Mouse (Mus musculus) embryo, embryonic 9.5 days (tissue): ENCODE measurements around the gene Zzz3.

Source experiments
- DNase-seq: peaks from one replicate; pipeline ENCODE4 v3.0.0-alpha.2; 2017; ENCODE audit errors: extremely low spot score

The Zzz3 gene

DNA sequence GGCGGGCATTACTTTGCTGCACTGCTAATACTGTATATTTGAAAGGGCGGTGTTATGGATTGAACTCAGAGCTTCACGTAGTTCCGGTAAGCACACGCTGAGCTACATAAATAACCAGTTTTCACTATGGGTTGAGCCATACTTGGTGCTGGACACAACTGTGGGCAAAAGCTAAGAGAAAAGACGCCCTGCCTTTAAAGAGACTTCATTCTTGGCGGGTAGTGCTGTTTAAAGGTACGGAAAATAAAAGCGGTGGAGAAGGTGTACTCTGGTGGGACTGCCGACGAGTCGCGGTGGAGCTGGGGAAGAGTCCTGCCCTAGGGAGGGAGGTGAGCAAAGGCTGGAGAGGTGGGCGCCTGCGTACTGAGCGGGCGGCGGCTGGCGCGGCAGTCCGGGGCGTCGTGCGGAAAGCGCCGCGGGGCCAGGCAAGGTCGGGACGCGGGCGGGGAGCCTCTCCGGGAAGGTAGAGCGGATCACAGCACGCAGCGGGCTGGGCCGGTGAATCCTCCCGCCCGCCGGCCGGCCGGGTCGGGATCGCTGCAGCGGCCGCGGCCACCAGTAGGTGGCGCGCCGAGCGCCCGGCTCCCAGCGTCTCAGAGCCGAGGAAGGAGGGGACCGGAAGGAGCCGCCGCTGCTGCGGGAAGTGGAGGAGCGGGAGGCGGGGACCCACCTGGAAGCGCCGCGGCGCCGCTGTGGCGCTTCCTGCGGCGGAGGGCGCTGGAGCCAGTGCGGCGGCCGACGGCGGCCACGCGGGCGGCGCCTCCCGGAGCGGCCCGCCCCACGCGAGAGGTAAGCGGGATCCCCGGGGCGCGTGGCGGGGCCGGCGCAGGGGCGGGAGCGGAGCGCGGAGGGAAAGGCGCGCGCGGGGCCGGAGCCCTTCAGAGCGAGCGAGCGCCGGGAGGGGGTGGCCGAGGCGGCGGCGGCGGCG is at the start of gene Zzz3:
Gene Zzz3 (plus strand): TSS at position 124 of the 928 bp plus-strand sequence.
- peak; percentile 92 for DNase-seq

DNA sequence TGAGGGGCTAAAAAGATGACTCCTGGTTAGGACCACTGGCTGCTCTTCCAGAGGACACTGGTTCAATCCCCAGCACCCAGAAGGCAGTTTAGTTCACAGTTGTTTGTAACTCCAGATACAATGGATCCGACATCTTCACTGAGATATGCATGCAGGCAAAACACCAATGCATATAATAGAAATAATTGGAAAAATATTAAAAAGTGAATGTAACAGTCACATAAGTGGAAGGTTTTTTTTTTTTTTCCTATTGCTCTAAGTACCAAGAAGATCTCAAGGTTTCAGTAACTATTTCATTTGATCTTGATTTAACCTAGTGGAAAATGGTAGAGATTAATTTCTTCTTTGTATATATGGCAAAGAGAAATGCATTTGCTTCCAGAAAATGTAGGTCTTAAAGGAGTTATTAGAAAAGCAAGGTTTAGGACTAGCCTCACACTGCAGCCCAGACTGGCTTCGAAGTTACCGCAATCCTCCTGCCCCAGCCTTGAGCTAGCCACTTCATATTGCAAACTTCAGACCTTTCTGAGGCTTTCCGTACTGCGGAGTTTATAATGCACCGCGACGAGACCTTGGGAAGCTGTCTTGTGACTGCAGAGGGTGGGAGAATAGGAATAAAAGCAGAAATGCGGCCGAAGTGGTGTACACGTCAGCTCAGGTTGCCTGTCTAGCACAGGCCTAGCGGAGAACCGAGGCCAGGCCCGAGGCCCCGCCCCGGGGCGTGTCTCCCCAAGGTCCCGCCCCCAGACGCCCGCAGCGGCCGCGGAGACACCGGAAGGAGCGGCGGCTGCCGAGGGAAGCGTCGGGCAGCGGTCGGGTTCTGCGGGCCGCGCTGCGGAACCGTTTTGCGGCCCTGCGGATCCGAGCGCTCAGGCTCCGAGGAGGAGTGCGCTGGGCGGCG is 49.3 kb upstream of the Zzz3 start, which contains the start of gene Usp33:
Gene Usp33 (plus strand): TSS at position 747 of the 901 bp plus-strand sequence.
- peak; percentile 93 for DNase-seq

GRCm38 (mm10) chr3:152346633-152347141 is 48.6 kb upstream of the Zzz3 start:
- no peak for DNase-seq

- DNase-seq: no peak
Measured at GRCm38 (mm10) chr3:152347227-152347626, 48.0 kb upstream of the Zzz3 start.

GRCm38 (mm10) chr3:152348011-152348830 is 47.1 kb upstream of the Zzz3 start:
- DNase-seq: no peak

DNA sequence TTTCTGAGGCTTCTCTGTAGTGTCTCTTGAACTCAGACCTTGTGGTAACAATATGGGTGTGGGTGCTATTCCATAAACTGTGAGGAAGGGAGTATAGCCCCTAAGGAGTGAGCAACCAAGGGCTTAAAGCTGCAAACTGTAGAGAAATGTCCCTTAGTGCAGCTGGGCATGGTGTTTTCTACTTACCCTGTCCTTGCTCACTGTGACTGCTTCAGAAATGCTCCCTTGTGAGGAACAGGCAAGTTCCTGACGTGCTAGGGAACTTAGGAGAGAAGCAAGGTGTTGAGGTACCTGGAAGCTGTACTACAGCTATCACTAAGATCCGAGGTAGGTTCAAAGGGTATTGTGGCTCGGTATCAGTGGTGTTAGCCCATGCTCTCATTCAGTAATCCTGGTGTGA is 44.8 kb upstream of the Zzz3 start:
- DNase-seq: no peak

DNA sequence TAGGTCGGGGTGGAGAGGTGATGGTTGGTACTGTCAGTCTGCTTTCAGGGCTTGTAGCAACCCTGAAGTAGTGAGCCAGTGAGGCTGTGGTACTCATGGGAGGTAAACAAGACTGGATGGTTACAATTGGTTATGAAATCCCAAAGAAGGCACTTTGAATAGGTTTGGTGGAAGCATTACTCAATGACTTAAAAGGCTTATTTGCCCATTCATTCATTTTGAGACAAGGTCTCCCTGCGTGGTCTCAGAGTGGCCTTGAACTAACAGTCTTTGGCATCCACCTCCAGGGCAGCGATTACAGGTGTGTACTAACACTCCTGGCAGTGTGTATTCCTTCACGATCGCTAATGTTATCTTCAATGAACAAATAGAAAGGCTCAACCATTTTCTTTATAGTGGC is 44.3 kb upstream of the Zzz3 start:
- no peak for DNase-seq

GRCm38 (mm10) chr3:152352289-152352688 is 43.0 kb upstream of the Zzz3 start:
- DNase-seq: no peak

- no peak for DNase-seq
Measured at GRCm38 (mm10) chr3:152353434-152354177, 41.7 kb upstream of the Zzz3 start.

DNA sequence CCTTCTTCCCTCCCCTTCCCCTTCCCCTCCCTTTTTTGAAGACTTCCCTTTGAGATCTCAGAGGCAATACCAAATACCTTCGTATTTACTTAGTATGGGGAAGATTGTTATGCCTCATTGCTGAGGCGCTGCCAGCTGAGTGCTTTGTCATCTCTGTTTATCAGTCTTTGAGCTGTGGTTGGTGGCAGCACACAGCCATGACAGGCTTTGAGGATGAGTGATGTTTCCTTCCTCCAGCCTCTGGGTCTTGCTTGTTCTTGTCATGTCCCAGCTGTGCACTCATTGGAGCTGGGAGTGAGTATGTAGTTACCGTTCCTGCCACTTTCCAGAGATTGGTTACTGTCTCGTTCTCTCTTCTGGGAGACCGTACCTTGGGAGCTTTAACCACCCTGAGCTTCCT is 39.9 kb upstream of the Zzz3 start:
- no peak for DNase-seq

GRCm38 (mm10) chr3:152356751-152357150 is 38.5 kb upstream of the Zzz3 start:
- no peak for DNase-seq

GRCm38 (mm10) chr3:152359151-152359550 is 36.1 kb upstream of the Zzz3 start:
- DNase-seq: no peak

DNA sequence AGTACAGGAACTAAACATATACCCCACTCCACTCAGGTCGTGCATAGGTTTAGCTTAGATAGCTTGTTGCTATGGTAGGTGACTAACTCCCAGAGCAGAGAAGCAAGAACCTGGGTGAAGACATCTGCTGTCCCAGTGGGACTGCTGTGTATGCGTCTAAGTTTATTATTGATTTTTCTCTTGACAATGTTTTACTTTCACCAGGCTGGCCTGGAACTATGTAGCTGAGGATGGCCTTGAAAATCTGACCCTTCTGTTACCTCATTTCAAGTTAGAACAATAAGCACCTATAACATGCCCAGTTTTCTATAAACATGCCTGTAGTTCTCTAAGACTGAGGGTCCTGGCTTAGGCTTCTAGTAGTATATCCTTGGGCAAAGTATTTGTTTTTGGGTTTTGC is 31.1 kb upstream of the Zzz3 start:
- no peak for DNase-seq

DNA sequence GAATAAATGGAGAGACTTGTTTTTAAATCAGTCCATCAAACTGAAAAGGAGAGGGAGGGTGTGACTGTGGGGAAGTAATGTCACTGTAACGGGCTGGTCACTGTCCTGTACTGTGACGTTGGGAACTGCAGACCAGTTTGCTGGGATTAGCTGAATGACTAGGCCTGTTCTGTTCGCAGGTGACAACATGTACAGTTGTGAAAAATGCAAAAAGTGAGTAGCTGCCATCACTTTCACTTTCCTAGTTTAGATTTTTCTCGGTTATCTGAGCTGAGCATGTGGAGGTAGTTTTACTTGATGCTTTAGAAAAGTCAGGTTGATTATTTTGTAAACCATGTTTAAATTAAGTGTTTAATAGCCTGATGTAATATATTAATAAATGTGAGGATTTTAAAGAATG is 19.2 kb upstream of the Zzz3 start:
- no peak for DNase-seq

DNA sequence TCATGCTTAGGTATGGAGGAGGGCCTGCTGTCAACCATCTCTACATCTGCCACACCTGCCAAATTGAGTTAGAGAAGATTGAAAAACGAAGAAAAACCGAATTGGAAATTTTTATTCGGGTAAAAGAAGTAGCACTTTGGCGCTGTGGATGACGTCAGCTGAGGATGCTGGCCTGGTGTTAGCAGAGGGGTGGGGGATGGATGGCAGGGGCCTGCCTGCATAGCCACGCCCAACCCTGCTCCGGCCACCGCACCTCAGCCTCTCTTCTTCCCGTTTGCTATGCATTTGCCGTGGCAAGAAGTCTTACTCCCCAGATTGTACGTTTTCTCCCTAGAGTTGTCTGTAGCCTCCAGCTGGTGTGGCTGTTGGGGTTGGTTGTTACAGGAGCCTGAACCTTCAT is 11.2 kb upstream of the Zzz3 start:
- no peak for DNase-seq

- peak; percentile 97 for DNase-seq
Measured at GRCm38 (mm10) chr3:152396278-152396987, 1.2 kb downstream of the Zzz3 start.

DNA sequence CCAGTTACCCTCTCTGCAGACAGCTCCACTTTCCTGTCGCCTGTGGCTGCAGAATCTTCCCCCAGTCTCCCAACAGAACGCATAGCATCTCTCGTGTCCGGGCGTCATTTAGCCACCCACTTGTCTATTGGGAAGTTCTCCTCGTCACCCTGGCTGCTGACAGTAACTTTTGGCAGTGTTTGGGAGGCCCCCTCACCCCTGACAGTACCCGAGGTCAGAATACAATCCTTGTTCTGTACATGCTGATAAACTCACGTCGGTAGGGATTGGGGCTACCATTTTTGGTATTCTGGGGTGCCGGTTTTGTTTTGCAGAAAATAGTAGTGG is 1.7 kb downstream of the Zzz3 start:
- DNase-seq: no peak

- DNase-seq: no peak
Measured at GRCm38 (mm10) chr3:152397335-152397940, 2.2 kb downstream of the Zzz3 start.

- no peak for DNase-seq
Measured at GRCm38 (mm10) chr3:152400441-152400840, 5.2 kb downstream of the Zzz3 start.

DNA sequence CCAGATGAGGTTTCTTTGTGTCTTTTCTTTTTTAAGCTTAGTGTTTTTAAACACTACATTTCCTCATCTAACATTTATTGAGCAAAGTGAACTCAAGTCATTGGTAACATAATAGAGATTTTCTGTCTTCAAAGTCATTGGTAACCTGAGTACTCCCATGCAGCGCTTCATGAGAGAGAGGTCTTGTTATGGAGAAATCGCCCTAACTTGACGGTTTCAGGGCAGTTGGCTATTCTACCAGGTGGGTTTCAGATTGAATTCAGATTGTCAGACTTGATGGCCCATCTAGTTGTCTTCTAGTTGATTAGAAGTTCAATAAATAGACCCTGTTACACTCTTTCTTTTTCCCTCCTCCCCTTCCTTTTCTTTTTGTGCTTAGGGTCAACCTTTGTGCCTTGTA is 5.6 kb downstream of the Zzz3 start:
- no peak for DNase-seq
